Mouse (Mus musculus): ENCODE data around the gene Fanca. TPM values are rescaled to one million over a fixed set of nuclear protein-coding genes. Genes with fewer than 3 reads are reported as not detected.
A peak's percentile ranks its signal among the peaks of the same experiment; 100 is the strongest.
"Not testable (repeated sequence)": the region's sequence is repeated elsewhere in the genome, so short reads cannot be mapped to it uniquely, and the experiment has no call there.

Fanca gene
- total RNA-seq, 2 experiments from 2014 or later: 1.7 to 2.8 TPM

DNA sequence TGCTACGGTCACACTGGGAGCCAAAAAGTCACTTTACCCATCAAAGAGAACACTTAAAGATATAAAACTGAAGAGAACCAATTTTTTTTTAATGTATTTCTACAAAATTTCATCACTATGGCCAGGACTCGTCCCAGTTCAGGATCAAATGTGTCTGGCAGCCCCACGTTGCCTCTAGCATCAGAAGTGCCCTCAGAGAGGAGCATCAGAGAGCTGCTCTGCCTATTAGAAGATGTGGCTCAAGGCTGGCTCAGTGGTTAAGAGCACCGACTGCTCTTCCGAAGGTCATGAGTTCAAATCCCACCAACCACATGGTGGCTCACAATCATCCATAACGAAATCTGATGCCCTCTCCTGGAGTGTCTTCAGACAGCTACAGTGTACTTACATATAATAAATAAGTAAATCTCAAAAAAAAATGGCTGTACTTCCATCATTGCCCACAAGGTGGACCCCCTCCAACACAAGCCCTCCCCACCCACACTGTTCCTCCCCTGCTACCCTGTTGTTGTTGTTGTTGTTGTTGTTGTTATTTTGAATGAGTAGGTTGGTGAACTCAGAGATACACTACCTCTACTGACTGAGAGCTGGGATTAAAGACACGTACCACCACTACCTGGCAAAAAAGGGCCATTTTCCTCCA, 1.3 kb upstream of the Fanca start:
- DNase-seq (ENCODE audit: low spot score in 2 of 2): peak in 1 of 2 experiments; percentile 54
- no peak overlapping the region for H3K27ac ChIP-seq
- TF ChIP-seq CTCF (conservative IDR thresholded peaks at IDR 0.05): peak; percentile 81

GRCm38 (mm10) chr8:123317781-123318466, 452 bp downstream of the Fanca start:
- peak overlapping the region; percentile 52 for H3K4me3 ChIP-seq
- no peak for DNase-seq (ENCODE audit: low spot score in 2 of 2)
- H3K27ac ChIP-seq: no peak overlapping the region
- TF ChIP-seq CTCF (conservative IDR thresholded peaks at IDR 0.05): no peak

More for the DNA sequence above, 1.3 kb upstream of the Fanca start:
- no peak overlapping the region for H3K4me3 ChIP-seq

GRCm38 (mm10) chr8:123308738-123309137, 9.6 kb downstream of the Fanca start:
- TF ChIP-seq CTCF (conservative IDR thresholded peaks at IDR 0.05): peak; percentile 29
- no peak overlapping the region for H3K27ac ChIP-seq
- H3K4me3 ChIP-seq: no peak overlapping the region
- no peak for DNase-seq (ENCODE audit: low spot score in 2 of 2)

GRCm38 (mm10) chr8:123298301-123298700, 20.1 kb downstream of the Fanca start:
- Histone ChIP-seq H3K27ac (no peak overlapping the region), H3K4me3 (no peak overlapping the region)
- no peak for TF ChIP-seq CTCF (conservative IDR thresholded peaks at IDR 0.05)
- no peak for DNase-seq (ENCODE audit: low spot score in 2 of 2)

- DNase-seq (ENCODE audit: low spot score in 2 of 2): no peak
- Histone ChIP-seq H3K27ac (no peak overlapping the region), H3K4me3 (no peak overlapping the region)
- no peak for TF ChIP-seq CTCF (conservative IDR thresholded peaks at IDR 0.05)
Observed at GRCm38 (mm10) chr8:123292785-123293184, 25.6 kb downstream of the Fanca start.

GRCm38 (mm10) chr8:123292281-123292680, 26.1 kb downstream of the Fanca start:
- no peak overlapping the region for H3K27ac ChIP-seq
- TF ChIP-seq CTCF (conservative IDR thresholded peaks at IDR 0.05): no peak
- no peak for DNase-seq (ENCODE audit: low spot score in 2 of 2)
- H3K4me3 ChIP-seq: no peak overlapping the region

DNA sequence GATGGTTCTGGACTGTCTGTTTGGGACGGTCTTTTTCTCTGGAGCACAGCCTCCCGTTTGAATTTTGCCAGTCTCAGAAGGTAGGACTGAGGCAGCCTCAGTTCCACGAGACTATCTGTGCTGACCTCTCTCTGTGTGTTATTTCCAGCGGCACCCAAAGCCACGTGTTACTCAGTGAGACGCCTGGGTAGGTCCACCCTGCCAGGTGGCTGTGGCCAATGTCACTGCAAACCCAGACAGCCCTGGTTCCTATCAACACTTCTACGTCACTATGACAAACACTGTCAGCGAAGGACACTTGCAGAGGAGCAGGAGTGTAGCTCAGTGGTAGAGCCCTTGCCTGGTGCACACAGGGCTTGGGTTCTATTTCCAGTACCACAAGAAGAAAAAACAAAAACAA, 26.7 kb downstream of the Fanca start:
- TF ChIP-seq CTCF (conservative IDR thresholded peaks at IDR 0.05): no peak
- Histone ChIP-seq H3K27ac (no peak overlapping the region), H3K4me3 (no peak overlapping the region)
- no peak for DNase-seq (ENCODE audit: low spot score in 2 of 2)

GRCm38 (mm10) chr8:123290679-123291078, 27.7 kb downstream of the Fanca start:
- no peak for DNase-seq (ENCODE audit: low spot score in 2 of 2)
- no peak overlapping the region for H3K27ac ChIP-seq
- no peak overlapping the region for H3K4me3 ChIP-seq
- TF ChIP-seq CTCF (conservative IDR thresholded peaks at IDR 0.05): no peak

DNA sequence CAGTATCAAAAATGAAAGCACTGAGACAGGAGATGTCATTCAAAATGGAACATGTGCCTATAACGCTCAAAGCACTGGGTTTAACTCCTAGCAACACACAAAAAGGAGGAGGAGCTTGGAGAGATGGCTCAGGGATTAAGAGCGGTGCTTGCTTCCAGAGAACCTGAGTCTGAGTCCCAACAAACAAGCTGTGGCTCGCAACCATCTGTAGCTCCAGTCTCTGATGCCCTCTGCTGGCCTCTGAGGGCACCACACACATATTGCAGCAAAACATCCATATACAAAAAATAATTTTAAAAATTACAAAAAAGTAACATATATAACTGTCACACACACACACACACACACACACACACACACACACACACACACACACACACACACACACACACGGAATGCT, 28.2 kb downstream of the Fanca start:
- no peak overlapping the region for H3K4me3 ChIP-seq
- peak in 1 of 2 experiments; percentile 36 for DNase-seq (ENCODE audit: low spot score in 2 of 2)
- peak; percentile 67 for TF ChIP-seq CTCF (conservative IDR thresholded peaks at IDR 0.05)
- H3K27ac ChIP-seq: no peak overlapping the region

GRCm38 (mm10) chr8:123287362-123287761, 31.0 kb downstream of the Fanca start:
- TF ChIP-seq CTCF (conservative IDR thresholded peaks at IDR 0.05): no peak
- no peak for DNase-seq (ENCODE audit: low spot score in 2 of 2)

DNA sequence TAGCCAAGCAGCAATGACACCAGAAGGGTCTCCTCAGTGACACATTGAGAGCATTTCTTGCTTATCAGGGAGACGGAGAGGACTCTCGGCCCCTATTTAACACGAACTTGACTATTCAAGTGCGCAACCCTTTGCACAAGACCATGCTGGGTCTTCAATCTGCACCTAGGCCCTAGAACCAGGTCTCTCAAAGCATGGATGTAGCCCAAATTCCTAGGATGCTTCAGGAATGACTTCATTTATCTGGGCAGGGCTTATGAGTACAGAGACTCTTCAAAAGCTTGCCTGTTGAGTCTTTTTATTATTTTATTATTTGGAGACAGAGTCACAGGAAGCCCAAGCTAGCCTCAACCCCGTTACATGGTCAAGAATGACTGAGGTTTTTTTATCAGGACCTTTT, 33.9 kb downstream of the Fanca start:
- no peak for DNase-seq (ENCODE audit: low spot score in 2 of 2)
- H3K27ac ChIP-seq: no peak overlapping the region
- no peak overlapping the region for H3K4me3 ChIP-seq
- TF ChIP-seq CTCF (conservative IDR thresholded peaks at IDR 0.05): no peak

More at GRCm38 (mm10) chr8:123287362-123287761, 31.0 kb downstream of the Fanca start:
- Histone ChIP-seq H3K27ac (no peak overlapping the region), H3K4me3 (no peak overlapping the region)

DNA sequence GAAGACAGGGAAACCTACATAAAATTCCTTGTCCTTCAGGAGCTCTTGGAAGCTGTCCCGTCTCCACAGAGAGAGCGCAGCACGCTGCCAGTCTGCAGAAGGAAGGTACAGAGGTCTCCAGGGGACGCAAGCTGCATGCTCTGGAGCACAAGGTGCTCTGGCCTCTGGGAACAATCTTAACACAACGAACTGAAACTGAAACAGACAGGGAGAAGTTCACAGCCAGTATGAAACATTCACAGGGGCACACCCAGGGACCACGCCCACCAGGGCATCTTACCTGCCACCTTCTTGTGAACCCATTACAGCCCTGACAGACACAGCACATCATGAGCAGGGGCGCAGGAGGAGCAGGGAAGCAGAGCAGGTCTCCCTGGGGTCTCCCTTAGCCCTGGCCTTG, 34.4 kb downstream of the Fanca start:
- H3K27ac ChIP-seq: no peak overlapping the region
- DNase-seq (ENCODE audit: low spot score in 2 of 2): no peak
- H3K4me3 ChIP-seq: no peak overlapping the region
- no peak for TF ChIP-seq CTCF (conservative IDR thresholded peaks at IDR 0.05)

DNA sequence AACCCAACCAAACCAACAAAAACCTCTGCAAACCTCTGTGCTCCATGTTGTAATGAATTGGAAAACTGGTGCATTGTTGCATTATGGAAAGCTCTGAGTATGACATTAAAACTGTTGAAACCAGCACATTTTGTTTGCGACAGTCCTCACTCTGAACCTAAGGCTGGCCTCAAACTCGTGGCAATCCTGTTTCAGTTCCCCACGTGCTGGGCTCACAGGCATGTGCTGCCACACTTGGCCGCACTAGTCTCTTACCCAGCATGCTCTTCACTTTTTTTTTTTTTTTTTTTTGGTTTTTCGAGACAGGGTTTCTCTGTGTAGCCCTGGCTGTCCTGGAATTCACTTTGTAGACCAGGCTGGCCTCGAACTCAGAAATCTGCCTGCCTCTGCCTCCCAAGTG, 35.4 kb downstream of the Fanca start:
- H3K4me3 ChIP-seq; H3K27ac ChIP-seq; DNase-seq (ENCODE audit: low spot score in 2 of 2): not testable (repeated sequence)

Measured in layer of hippocampus, adult 2 months (tissue).